Mouse (Mus musculus) olfactory bulb, adult 2 months (tissue): Measurements from ENCODE around the gene Snrnp70.

ENCODE experiments used
- CTCF ChIP-seq: fragments of 200-500 bp; IDR thresholded peaks from 2 replicates; pipeline ENCODE4 v1.5.1; 2012; ENCODE audit warnings: low read depth, mild to moderate bottlenecking, low read length, moderate library complexity; ENCODE audit not compliant: insufficient read depth
- POLR2A ChIP-seq: fragments of 200-500 bp; IDR thresholded peaks from 2 replicates; pipeline ENCODE4 v1.6.1; 2012; ENCODE audit warnings: mild to moderate bottlenecking, low read depth, low read length, moderate library complexity; ENCODE audit not compliant: insufficient read depth

GRCm38 (mm10) chr7:45362801-45363200 lies 32.7 kb downstream of the Snrnp70 start:
- no peak for TF ChIP-seq CTCF
- TF ChIP-seq POLR2A: no peak
